Mouse (Mus musculus) embryonic fibroblast, embryonic 13.5 days (primary cell): ENCODE results near the gene Tnfaip2. TPM values are rescaled to one million over a fixed set of nuclear protein-coding genes. Genes with fewer than 3 reads are reported as not detected.

ENCODE experiments used
- H3K27ac ChIP-seq: 2 replicates; pipeline ENCODE4 v1.5.1; 2012; ENCODE audit warnings: low read length, control low read depth, inconsistent platforms; ENCODE audit not compliant: insufficient read depth
- H3K4me1 ChIP-seq: 2 replicates; pipeline ENCODE4 v1.6.1; 2011; ENCODE audit warnings: low read length; ENCODE audit not compliant: control insufficient read depth, insufficient read depth
- H3K4me3 ChIP-seq: 2 replicates; pipeline ENCODE4 v1.5.1; 2011; ENCODE audit warnings: mild to moderate bottlenecking, control low read depth, low read length; ENCODE audit not compliant: insufficient read depth
- CTCF ChIP-seq: IDR thresholded peaks from 2 replicates; pipeline ENCODE4 v1.5.1; 2011; ENCODE audit warnings: mild to moderate bottlenecking, control low read depth, low read length, moderate library complexity, borderline replicate concordance; ENCODE audit not compliant: insufficient read depth
- POLR2A ChIP-seq: IDR thresholded peaks from 2 replicates; pipeline ENCODE4 v1.6.1; 2011; ENCODE audit warnings: low read depth, mild to moderate bottlenecking, control low read depth, low read length, moderate library complexity
- polyA plus RNA-seq: library from polyadenylated mRNA; stranded (reverse); fragments of >200 nt; gene quantifications from 2 replicates; pipeline ENCODE4 v1.2.4, GENCODE M21; 2011; ENCODE audit warnings: low read depth; ENCODE audit not compliant: missing spikeins, insufficient read length

Tnfaip2 gene
- polyA plus RNA-seq = 46.5 and 58.6 TPM in 2 replicates

DNA sequence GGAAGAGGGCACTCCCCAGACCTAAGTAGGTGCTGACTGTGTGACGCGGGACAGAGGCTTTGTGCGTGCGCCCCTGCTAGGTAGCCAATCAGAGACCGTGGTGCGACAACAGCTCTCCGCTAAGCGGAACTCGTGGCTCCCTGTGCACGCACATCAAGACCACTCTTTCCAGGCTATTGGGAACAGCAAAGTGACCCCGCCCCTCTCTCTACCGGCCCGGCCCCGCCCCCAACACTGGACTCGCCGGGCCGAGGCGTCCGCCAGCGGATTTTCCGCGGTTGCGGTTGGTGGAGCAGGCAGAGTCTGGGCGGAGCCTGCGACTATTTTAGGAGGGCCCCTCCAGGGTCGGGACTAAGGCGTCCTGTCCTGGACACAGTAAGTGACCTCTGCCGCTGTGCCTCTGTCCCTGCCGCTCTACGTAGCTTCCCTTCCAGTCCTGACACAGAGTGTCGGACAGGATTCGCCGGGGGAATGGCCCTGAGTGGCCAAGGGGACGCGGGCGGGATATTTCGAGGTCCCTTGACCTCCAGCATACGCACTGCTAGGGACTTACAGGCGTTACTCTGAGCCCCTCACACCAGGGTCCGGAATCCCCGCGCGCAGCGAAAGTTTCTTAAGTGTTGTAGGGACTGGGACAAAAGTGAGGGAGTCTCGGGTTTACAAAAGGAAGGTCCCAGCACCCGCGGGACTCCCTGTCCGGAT is at the start of gene Tnfaip2:
TSS of gene Tnfaip2 (plus strand) at position 161 of the 702 bp plus-strand sequence.
- peaks cover 14% of the 10 kb centered on the region for H3K4me1 ChIP-seq
- H3K27ac ChIP-seq = peak within 1 kb of the TSS; percentile 62
- peak within 1 kb of the TSS; percentile 62 for H3K4me3 ChIP-seq
- TF ChIP-seq CTCF (no peak), POLR2A (peak; percentile 99)

DNA sequence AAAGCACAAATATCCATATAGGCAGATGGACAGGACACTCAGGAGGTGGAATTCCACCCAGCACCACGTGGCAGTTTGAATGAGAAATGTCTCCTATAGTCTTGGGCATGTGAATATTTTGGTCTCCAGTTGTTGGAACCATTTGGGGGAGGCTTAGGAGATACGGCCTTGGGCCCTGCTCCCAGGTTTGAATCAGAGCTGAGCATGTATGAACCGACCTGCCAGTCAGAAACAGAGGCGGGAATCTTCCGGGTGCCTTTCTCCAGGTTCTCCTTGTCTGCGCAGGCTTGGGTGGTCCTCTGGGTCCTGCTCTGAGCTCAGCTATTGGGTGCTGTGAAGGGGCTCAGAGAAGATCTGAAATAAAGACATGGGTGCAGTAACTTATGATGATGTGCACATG is 48.3 kb upstream of the Tnfaip2 start:
- no peaks in the 10 kb centered on the region for H3K4me1 ChIP-seq
- TF ChIP-seq POLR2A (no peak), CTCF (no peak)
- no peak overlapping the region for H3K27ac ChIP-seq
- no peak overlapping the region for H3K4me3 ChIP-seq

DNA sequence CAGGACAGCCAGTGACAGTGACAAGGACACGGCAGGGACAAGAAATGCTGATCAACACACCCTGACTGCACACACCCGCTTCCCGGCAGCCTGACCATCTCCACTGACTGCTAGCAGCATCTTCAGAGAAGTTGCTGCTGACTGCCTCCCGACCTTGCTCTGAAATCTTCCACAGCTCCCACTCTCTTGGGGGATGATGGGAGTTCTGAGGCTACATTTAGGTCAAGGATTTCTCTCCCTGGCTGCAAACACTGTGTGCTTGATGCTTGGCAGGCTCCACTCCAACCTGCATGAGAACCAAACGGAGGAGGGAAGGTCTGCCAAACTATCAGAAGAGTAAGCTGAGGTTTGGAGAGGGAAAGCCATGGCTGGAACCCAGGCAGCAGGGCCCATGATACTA is 45.3 kb upstream of the Tnfaip2 start:
- no peaks in the 10 kb centered on the region for H3K4me1 ChIP-seq
- TF ChIP-seq POLR2A = no peak
- no peak for TF ChIP-seq CTCF

DNA sequence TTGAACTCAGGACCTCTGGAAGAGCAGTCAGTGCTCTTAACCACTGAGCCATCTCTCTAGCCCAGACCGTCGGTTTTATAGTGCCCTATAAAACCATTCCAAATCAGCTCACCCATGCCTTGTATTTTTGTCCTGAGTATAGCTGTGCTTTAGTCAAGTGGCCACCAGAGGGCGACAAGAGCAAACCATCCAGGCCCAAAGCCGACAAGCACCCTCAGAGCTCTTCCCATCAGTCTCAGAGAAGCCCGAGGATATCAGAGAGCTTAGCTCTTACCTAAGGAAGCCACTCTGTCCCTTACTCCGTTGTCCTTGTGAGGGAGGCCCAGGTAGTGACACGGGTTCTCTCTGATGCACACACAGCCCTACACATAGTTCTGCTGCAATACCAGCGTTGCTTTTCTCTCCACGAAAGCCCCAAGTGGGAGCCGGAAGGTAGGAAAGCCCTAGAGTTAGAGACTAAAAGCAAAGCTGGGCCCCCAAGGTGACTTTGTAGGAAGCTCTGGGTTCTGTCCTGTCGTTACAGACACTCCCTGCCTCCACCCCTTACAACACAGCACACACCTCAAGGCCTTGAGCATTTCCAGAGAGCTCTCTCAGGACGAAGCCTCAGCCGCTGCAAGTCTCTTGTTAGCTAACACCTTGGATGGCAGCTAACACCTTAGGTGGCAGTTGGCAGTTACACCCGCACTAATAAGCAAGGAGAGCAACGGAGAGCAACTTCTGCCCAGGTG is 40.6 kb upstream of the Tnfaip2 start:
- H3K4me3 ChIP-seq = no peak overlapping the region
- TF ChIP-seq CTCF (peak; percentile 76), POLR2A (no peak)
- no peaks in the 10 kb centered on the region for H3K4me1 ChIP-seq
- H3K27ac ChIP-seq = no peak overlapping the region

More for the DNA sequence above, 45.3 kb upstream of the Tnfaip2 start:
- Histone ChIP-seq H3K27ac (no peak overlapping the region), H3K4me3 (no peak overlapping the region)

DNA sequence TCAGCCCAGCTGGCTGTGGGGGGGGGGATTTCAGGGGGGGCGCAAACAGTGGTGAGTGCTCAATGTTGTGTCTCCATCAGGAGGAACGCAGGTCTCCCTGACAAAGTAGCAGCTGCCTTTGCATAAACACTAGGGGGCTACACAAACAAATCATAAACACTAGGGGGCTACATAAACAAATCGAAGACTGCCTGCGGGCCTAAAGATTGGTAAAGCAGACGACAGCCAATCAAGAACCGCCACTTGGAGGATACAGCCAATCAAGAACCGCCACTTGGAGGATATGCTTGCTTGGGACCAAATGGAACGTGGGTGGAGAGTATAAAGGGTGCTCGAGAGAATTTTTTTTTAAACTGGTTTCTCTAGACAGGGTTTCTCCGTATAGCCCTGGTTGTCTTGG is 37.4 kb upstream of the Tnfaip2 start:
- Histone ChIP-seq H3K4me3 (no peak overlapping the region), H3K4me1 (no peaks in the 10 kb centered on the region), H3K27ac (no peak overlapping the region)
- TF ChIP-seq POLR2A (no peak), CTCF (no peak)

DNA sequence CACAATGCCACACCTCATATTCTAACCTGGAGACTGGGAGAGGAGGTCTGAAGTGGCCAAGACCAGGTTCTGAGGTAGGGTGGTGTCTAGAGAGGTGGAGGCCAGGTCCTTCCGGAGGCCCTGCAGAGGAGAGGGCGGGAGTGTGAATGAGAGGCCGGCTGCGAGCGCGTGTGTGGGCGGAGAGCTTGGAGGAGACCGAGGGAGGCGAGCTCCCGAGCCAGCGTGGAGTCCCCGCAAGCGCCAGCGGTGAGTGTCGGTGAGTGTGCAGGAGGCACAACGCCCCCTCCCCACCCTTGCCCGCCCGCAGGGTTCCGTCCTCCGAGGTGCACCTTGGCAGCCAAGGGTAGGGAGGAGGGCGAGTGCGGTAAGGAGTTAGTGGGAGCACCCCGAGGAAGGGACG is 35.6 kb upstream of the Tnfaip2 start, which contains the start of gene Lbhd2:
TSS of gene Lbhd2 (plus strand) at position 188 of the 400 bp plus-strand sequence.
- H3K4me3 ChIP-seq = no peak within 1 kb of the TSS
- H3K27ac ChIP-seq = no peak within 1 kb of the TSS
- H3K4me1 ChIP-seq = no peaks in the 10 kb centered on the region
- TF ChIP-seq CTCF = no peak
- no peak for TF ChIP-seq POLR2A

DNA sequence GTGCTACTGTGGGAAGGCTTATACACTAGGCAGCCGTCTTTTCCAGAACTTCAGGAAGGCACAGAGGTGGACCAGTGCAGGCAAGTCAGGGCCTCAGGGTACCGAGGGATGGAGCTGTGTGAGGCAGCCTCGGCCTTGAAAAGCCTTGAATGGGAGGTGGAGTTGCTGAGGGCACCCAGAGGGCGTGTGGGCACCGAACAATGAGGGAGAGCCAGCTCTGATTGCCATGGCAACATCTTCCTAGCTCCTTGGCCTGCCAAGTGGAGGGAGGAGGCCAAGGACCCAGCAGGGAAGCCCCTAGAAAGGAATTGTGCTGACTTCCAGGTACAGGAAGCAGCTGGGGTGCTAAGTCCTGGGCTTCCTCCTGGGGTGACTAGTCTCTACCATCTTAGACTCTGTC is 32.7 kb upstream of the Tnfaip2 start:
- no peaks in the 10 kb centered on the region for H3K4me1 ChIP-seq
- H3K4me3 ChIP-seq = no peak overlapping the region

DNA sequence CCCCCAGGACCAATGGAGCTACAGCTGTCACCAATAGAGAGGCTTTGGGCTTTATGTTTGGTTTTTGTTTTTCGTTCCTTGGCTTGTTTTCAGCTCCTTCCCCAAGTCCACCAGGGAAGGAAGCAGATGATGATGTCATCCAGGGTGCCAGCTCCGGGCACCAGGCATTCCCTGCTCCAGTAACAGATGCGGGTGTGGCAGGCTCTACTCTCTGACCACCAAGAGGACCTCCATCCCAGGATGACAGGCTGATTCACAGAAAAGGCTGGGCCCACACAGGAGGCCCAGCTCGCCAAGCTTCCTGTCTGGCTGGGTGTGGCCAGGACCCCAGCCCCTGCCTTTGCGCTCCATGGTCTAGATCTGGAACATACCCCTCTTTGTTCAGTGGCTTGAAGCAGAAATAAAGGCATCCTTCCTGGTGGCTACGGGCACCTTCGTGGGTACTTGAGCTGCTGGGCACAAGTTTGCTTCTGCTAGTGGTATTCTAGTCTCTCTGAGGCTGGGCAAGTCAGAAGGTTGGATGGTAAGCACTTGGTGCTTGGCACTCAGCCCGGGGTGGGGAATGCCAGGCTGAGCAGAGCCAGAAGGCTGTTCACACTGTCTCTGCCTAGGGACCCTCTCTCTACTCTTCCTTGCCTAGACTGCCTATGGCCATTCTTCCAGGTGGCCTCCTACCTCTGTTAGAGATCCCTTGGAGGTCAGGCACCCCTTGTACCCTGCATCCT is 30.5 kb upstream of the Tnfaip2 start:
- TF ChIP-seq POLR2A (no peak), CTCF (no peak)
- no peak overlapping the region for H3K27ac ChIP-seq
- H3K4me1 ChIP-seq = no peaks in the 10 kb centered on the region
- no peak overlapping the region for H3K4me3 ChIP-seq

More for the DNA sequence above, 32.7 kb upstream of the Tnfaip2 start:
- no peak for TF ChIP-seq POLR2A
- no peak for TF ChIP-seq CTCF
- no peak overlapping the region for H3K27ac ChIP-seq

DNA sequence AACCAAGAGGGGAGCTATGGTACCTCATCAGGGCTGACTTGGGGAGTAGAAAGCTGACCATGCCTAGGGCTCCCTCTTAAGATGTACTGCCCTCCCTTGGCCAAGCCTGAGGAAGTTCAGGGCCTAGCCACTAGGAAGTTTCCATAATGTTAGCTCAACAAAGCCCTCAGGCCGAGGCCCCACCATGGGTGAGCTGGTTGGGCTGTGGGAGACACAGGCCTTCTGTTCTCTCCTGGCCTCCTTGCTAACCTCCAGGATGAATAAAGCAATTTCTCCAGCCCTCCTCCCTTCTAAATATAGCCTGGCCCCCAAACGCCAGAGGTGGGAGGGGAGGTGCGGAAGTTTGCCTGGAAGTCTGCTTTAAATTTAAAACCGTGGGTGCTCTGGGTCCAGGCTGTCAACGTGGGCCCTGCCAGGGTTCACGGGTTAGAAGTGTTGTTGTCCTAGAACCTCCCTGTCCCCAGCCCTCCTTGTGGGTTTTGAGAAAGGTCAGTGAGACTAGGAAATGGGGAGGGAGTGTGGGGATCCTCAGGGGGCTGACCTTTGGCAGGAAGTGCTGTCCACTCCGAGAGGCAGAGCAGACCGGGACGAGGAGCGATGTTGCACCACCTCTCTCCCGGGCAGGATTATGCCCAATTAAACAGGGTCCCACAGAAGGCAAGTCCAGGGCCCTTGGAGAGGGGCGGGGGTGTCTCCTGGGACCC is 29.5 kb upstream of the Tnfaip2 start:
- Histone ChIP-seq H3K27ac (no peak overlapping the region), H3K4me3 (no peak overlapping the region), H3K4me1 (no peaks in the 10 kb centered on the region)
- 0 out of 2 replicates have a peak, but pooled peaks have one; percentile 11 for TF ChIP-seq POLR2A
- no peak for TF ChIP-seq CTCF
